Mouse (Mus musculus) embryonic facial prominence, embryonic 11.5 days (tissue): ENCODE data around the gene Robo1. TPM values are rescaled to one million over a fixed set of nuclear protein-coding genes. Genes with fewer than 3 reads are reported as not detected.

Experiments used
- ATAC-seq: fragments of 200-750 bp; cut with Nextera tagmentation; replicated peaks from 2 replicates; pipeline ENCODE4 v1.8.0; 2017; ENCODE audit warnings: low read depth; ENCODE audit not compliant: insufficient number of reproducible peaks, low FRiP score, low TSS enrichment
- DNase-seq: peaks from one replicate; pipeline ENCODE4 v3.0.0-alpha.2; 2015; ENCODE audit warnings: low spot score
- H3K27ac ChIP-seq: fragments of 300-500 bp; sonication (generic); replicated peaks from 2 replicates; pipeline ENCODE4 v1.5.1; 2014; ENCODE audit warnings: mild to moderate bottlenecking, low read depth, low read length, control low read depth
- H3K27me3 ChIP-seq: fragments of 300-500 bp; sonication (generic); 2 replicates; pipeline ENCODE4 v1.6.1; 2014; ENCODE audit warnings: mild to moderate bottlenecking, low read length, moderate library complexity, mixed read lengths; ENCODE audit not compliant: control insufficient read depth, insufficient read depth
- H3K36me3 ChIP-seq: fragments of 300-500 bp; sonication (generic); replicated peaks from 2 replicates; pipeline ENCODE4 v1.6.1; 2014; ENCODE audit warnings: low read depth, mild to moderate bottlenecking, low read length, moderate library complexity, mixed read lengths; ENCODE audit not compliant: control insufficient read depth, insufficient read depth
- H3K4me1 ChIP-seq: fragments of 300-500 bp; sonication (generic); 2 replicates; pipeline ENCODE4 v1.6.1; 2014; ENCODE audit warnings: low read length, mixed read lengths; ENCODE audit not compliant: control insufficient read depth, insufficient read depth
- H3K4me2 ChIP-seq: fragments of 300-500 bp; sonication (generic); 2 replicates; pipeline ENCODE4 v1.6.1; 2014; ENCODE audit warnings: low read depth, mild to moderate bottlenecking, control low read depth, low read length, moderate library complexity
- H3K4me3 ChIP-seq: fragments of 300-500 bp; sonication (generic); 2 replicates; pipeline ENCODE4 v1.5.1; 2014; ENCODE audit warnings: low read depth, low read length, control low read depth
- H3K9ac ChIP-seq: fragments of 300-500 bp; sonication (generic); replicated peaks from 2 replicates; pipeline ENCODE4 v1.6.1; 2014; ENCODE audit warnings: mild to moderate bottlenecking, control low read depth, low read length
- H3K9me3 ChIP-seq: fragments of 300-500 bp; sonication (generic); replicated peaks from 2 replicates; pipeline ENCODE4 v1.6.1; 2016; ENCODE audit warnings: mild to moderate bottlenecking, low read length, inconsistent platforms, mixed read lengths; ENCODE audit not compliant: control insufficient read depth
- WGBS: fragments of 180-500 bp; shearing (Covaris S2); extraction: QIAGEN DNeasy Blood & Tissue Kit; methylation state at CpG from one replicate; pipeline ENCODE4 v1.1.7; 2014; 5-methylcytosine and 5-hydroxymethylcytosine counted together
- polyA plus RNA-seq: library from polyadenylated mRNA; unstranded; fragments of >200 nt; fragmentation: Nextera tagmentation; extraction: Ambion mirVana; gene quantifications from 2 replicates; pipeline ENCODE4 v1.2.1, GENCODE M21; 2014

Robo1 gene
- polyA plus RNA-seq, 1 experiment from 2014 or later, result 50.0 TPM

DNA sequence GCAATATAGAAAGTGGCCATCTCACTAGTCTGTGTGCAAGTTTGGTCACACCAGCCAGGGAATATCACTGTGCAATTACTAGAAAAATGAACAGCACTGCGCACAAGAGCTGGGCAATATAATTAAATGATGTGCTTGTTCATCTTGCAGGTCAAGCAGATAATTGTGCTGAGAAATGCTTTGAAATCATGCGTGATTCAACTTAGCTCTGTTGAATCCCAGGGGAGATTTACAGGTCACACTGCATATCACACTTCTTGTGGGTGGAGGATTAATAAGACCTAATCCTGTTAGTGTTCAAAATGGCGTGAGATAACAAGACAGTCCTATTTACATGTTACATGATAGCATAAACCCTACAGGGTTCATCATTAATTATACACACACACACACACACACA is 157.6 kb downstream of the Robo1 start:
- H3K4me3 ChIP-seq, result no peak overlapping the region
- ATAC-seq (no peak), DNase-seq (no peak)
- no peak overlapping the region for H3K9ac ChIP-seq
- H3K4me2 ChIP-seq, result no peak overlapping the region
- H3K4me1 ChIP-seq, result no peaks in the 10 kb centered on the region
- H3K27ac ChIP-seq, result no peak overlapping the region
- 74% methylated on average over 3 of the region's 3 CpGs for WGBS
- H3K27me3 ChIP-seq, result no peaks in the 10 kb centered on the region
- no peaks in the 10 kb centered on the region for H3K9me3 ChIP-seq
- H3K36me3 ChIP-seq, result no peaks in the 10 kb centered on the region

DNA sequence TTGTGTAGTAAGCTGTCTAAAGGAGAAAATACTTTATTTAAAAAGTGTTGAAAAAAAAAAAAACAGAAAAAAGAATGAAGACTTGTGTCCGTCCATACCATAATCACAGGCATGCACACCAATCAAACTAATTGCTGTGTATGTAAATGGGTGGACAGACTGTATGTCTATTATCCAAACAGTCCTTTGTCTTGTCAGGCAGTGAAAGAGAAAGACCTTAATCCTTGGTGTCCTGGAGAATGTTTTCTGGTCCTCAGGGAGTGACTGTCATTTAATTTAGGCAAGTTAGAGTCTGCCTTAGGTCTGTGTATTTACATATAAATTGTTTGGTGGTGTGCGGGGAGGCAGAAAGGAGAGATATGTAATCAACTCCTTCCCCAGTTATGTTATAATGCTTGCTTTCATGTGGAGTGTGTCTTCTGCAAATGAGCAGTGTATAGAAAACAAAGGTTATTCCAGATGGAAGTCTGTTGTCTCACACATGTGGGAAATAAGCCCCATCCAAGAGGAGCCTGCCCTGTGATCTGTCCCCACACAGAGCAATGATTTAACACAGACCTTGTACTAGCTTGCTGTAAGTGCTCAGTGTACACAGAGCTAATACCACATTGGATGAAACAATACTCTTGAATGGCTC is 162.0 kb downstream of the Robo1 start:
- no peak overlapping the region for H3K4me3 ChIP-seq
- 53% methylated on average over 2 of the region's 2 CpGs for WGBS
- H3K4me1 ChIP-seq, result no peaks in the 10 kb centered on the region
- no peaks in the 10 kb centered on the region for H3K36me3 ChIP-seq
- no peaks in the 10 kb centered on the region for H3K9me3 ChIP-seq
- H3K27ac ChIP-seq, result no peak overlapping the region
- ATAC-seq (peak; percentile 56; the same call in 1 of the 2 replicates), DNase-seq (no peak)
- H3K4me2 ChIP-seq, result no peak overlapping the region
- no peak overlapping the region for H3K9ac ChIP-seq
- H3K27me3 ChIP-seq, result no peaks in the 10 kb centered on the region

DNA sequence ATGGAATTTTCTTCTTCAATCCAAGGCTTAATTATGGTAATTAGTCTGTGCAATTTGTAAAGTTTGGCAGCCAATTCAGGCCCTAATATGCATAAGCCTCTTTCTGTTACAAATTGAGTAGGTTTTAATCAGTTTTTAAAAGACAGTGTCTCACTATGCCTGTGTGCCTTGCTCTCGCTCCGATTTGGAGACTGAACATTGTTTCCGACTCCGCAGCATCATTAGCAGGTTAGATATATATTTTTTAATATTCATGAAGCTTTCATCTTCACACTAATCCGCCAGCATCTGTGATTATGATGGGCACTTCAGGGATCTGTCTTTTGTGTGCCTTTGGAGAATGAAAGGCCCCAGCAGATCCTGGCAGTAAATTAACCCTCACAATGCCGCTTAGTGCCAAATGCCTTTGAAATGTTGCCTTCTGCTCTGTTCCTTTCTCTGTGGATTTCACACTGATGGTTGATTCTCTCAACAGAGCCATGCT is 202.7 kb downstream of the Robo1 start:
- WGBS, result 24% methylated on average over 6 of the region's 6 CpGs
- H3K27me3 ChIP-seq, result no peaks in the 10 kb centered on the region
- H3K4me2 ChIP-seq, result no peak overlapping the region
- no peaks in the 10 kb centered on the region for H3K9me3 ChIP-seq
- DNase-seq (peak; percentile 28), ATAC-seq (peak; percentile 44; the same call in 1 of the 2 replicates)
- H3K4me3 ChIP-seq, result no peak overlapping the region
- no peaks in the 10 kb centered on the region for H3K36me3 ChIP-seq
- no peak overlapping the region for H3K27ac ChIP-seq
- H3K4me1 ChIP-seq, result no peaks in the 10 kb centered on the region
- H3K9ac ChIP-seq, result no peak overlapping the region

DNA sequence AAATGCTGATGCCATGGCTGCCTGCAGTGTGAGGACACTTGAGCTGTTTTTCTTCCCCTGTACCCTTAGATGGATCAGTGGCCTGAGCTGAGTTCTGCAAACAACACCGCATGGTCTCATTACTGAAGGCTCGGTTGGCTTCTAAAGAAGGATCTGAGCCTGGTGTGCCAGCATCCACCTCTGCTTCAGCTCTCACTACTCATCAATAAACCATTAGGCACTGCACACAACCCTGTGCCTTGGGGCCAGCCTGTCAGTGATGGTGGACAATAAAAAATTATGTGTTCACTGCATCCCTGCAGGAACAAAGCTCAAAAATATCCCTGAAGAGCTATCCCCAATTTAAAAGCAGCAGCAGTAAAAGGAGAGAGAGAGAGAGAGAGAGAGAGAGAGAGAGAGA is 223.2 kb downstream of the Robo1 start:
- Histone ChIP-seq H3K4me1 (no peaks in the 10 kb centered on the region), H3K27me3 (no peaks in the 10 kb centered on the region), H3K27ac (no peak overlapping the region), H3K4me3 (no peak overlapping the region), H3K4me2 (no peak overlapping the region), H3K9ac (no peak overlapping the region), H3K36me3 (no peaks in the 10 kb centered on the region), H3K9me3 (no peaks in the 10 kb centered on the region)
- ATAC-seq (no peak), DNase-seq (no peak)
- 54% methylated on average over 2 of the region's 2 CpGs for WGBS

DNA sequence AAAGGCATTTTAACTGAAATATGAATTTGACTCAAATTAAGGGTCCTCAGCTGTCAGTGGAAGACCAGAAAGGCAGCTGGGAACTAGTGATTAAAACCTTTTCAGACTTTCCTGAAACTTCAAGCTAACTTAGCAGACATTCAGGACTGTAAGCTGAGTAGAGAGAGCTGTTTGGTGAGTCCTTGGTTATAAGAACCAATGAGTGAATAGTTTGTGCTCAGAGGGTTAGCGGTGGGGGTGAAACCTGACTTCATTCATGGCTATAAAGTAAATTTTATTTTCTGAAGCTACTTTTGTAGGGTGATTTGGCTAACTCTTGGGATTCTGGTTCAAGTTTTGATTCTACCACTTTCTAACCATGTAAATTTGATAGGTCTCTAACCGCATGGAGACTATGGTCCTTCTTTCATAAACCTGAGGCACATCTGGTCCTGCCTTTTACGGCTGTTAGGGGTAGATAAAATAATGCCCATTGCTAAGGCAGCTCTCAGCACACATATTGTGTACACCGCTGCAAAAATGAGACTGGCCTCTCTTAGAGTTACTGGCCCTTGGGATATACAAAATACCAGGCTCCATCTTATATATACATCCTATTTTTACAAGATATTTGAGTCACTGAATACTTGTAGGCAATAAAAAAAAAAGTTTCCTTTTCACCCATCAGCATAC is 225.9 kb downstream of the Robo1 start:
- Histone ChIP-seq H3K4me2 (no peak overlapping the region), H3K4me1 (no peaks in the 10 kb centered on the region), H3K36me3 (no peaks in the 10 kb centered on the region), H3K27ac (no peak overlapping the region), H3K27me3 (no peaks in the 10 kb centered on the region), H3K4me3 (no peak overlapping the region), H3K9me3 (no peaks in the 10 kb centered on the region), H3K9ac (no peak overlapping the region)
- DNase-seq (peak; percentile 5), ATAC-seq (no peak)
- 84% methylated on average over 4 of the region's 4 CpGs for WGBS

DNA sequence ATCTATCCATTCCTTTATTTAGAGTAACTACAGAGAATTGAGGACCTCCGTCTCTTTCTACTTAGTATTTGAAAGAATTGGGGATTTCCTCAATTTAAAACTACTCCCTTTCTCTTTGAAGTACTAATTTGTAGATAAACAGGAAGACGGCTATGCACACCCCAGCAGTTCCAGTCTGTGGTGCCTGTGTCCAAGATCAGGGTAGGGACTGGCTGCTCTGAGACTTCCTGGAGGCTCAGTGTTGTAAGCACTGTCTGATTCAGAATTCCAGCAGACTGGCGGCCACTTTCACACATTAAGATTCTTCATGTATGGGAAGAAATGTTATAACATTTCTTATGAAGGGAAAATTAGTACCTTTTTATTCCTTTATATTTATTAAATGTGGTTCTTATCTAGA is 230.1 kb downstream of the Robo1 start:
- H3K27ac ChIP-seq, result no peak overlapping the region
- DNase-seq, result no peak
- H3K9me3 ChIP-seq, result no peaks in the 10 kb centered on the region
- no peak overlapping the region for H3K9ac ChIP-seq
- ATAC-seq, result no peak
- no peaks in the 10 kb centered on the region for H3K36me3 ChIP-seq
- WGBS, result 46% methylated on average over 3 of the region's 3 CpGs
- H3K4me2 ChIP-seq, result no peak overlapping the region
- no peaks in the 10 kb centered on the region for H3K27me3 ChIP-seq
- H3K4me1 ChIP-seq, result no peaks in the 10 kb centered on the region
- no peak overlapping the region for H3K4me3 ChIP-seq

DNA sequence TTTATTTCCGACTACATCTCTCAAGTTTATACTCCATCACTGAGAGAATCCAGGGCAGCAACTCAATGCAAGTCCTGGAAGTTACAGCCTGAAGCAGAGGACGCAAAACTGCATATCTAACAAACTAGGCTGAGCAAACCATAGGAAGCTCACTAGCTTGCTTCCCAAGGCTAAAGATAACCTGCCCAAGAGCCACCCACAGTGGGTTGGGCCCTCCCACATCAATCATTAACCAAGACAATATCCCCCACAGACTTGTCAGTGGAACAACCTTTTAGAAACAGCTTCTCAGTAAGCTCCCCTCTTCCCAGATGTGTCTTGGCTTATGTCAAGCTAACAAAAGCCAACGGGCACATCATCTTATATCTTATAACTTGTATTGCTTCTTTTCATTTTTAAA is 235.8 kb downstream of the Robo1 start:
- Histone ChIP-seq H3K4me2 (no peak overlapping the region), H3K9me3 (no peaks in the 10 kb centered on the region), H3K27me3 (no peaks in the 10 kb centered on the region), H3K4me3 (no peak overlapping the region), H3K9ac (no peak overlapping the region), H3K4me1 (no peaks in the 10 kb centered on the region), H3K36me3 (no peaks in the 10 kb centered on the region), H3K27ac (no peak overlapping the region)
- ATAC-seq (no peak), DNase-seq (no peak)
- WGBS, result 81% methylated on average over 3 of the region's 3 CpGs

DNA sequence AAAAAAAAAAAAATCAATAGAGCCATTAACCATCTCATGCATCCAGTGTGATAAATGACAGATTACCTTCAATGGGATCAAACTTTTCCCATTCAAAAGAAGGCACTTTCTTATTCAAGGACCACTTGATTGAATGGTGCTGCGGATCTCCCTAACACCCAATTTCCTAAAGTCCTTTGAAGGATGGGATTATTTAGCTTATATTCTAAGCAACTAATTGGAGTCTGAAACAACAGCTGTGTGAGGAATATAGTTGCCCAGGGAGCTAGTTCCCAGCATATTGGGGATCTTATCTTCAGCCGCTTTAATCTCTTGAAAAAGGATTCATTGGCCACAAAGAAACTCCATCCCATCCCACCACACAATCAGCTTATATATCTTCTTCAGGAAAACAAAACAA is 236.8 kb downstream of the Robo1 start:
- WGBS, result 64% methylated on average over 2 of the region's 2 CpGs
- Histone ChIP-seq H3K27ac (no peak overlapping the region), H3K4me3 (no peak overlapping the region), H3K9ac (no peak overlapping the region), H3K9me3 (no peaks in the 10 kb centered on the region), H3K4me2 (no peak overlapping the region), H3K36me3 (no peaks in the 10 kb centered on the region), H3K27me3 (no peaks in the 10 kb centered on the region), H3K4me1 (no peaks in the 10 kb centered on the region)
- no peak for DNase-seq
- ATAC-seq, result no peak
